Mouse (Mus musculus) thymus, postnatal 36 days (tissue): ENCODE data around the gene Crtac1.

Source experiments
- DNase-seq, 2 experiments: peaks; one replicate each; pipeline ENCODE4 v3.0.0; 2022; ENCODE audit warnings: mixed read lengths in 2 of 2

Gene Crtac1

GRCm38 (mm10) chr19:42415042-42415441 is 16.5 kb downstream of the Crtac1 start:
- no peak for DNase-seq

GRCm38 (mm10) chr19:42409856-42410255 is 21.7 kb downstream of the Crtac1 start:
- no peak for DNase-seq

- DNase-seq = no peak
Measured at GRCm38 (mm10) chr19:42409226-42409625, 22.4 kb downstream of the Crtac1 start.

GRCm38 (mm10) chr19:42404364-42404763 is 27.2 kb downstream of the Crtac1 start:
- no peak for DNase-seq

GRCm38 (mm10) chr19:42399974-42400373 is 31.6 kb downstream of the Crtac1 start:
- DNase-seq = no peak

- DNase-seq = no peak
Measured at GRCm38 (mm10) chr19:42397281-42397680, 34.3 kb downstream of the Crtac1 start.

- no peak for DNase-seq
Measured at GRCm38 (mm10) chr19:42394848-42395534, 36.6 kb downstream of the Crtac1 start.

GRCm38 (mm10) chr19:42393920-42394319 is 37.7 kb downstream of the Crtac1 start:
- DNase-seq = no peak

GRCm38 (mm10) chr19:42392094-42392493 is 39.5 kb downstream of the Crtac1 start:
- DNase-seq = no peak

GRCm38 (mm10) chr19:42389574-42389973 is 42.0 kb downstream of the Crtac1 start:
- no peak for DNase-seq

GRCm38 (mm10) chr19:42384981-42385598 is 46.5 kb downstream of the Crtac1 start:
- no peak for DNase-seq

- DNase-seq = no peak
Measured at GRCm38 (mm10) chr19:42380981-42381373, 50.6 kb downstream of the Crtac1 start.

- no peak for DNase-seq
Measured at GRCm38 (mm10) chr19:42380321-42380980, 51.1 kb downstream of the Crtac1 start.

GRCm38 (mm10) chr19:42379798-42380197 is 51.8 kb downstream of the Crtac1 start:
- DNase-seq = no peak

GRCm38 (mm10) chr19:42377206-42377605 is 54.4 kb downstream of the Crtac1 start:
- no peak for DNase-seq

GRCm38 (mm10) chr19:42363551-42363950 is 68.0 kb downstream of the Crtac1 start:
- DNase-seq = no peak

- DNase-seq = no peak
Measured at GRCm38 (mm10) chr19:42358406-42358805, 73.2 kb downstream of the Crtac1 start.

- DNase-seq = no peak
Measured at GRCm38 (mm10) chr19:42356854-42357253, 74.7 kb downstream of the Crtac1 start.

- DNase-seq = no peak
Measured at GRCm38 (mm10) chr19:42355476-42355875, 76.1 kb downstream of the Crtac1 start.

GRCm38 (mm10) chr19:42341183-42341582 is 90.4 kb downstream of the Crtac1 start:
- DNase-seq = no peak

GRCm38 (mm10) chr19:42332081-42332736 is 99.4 kb downstream of the Crtac1 start:
- no peak for DNase-seq

- DNase-seq = no peak
Measured at GRCm38 (mm10) chr19:42331446-42331845, 100.1 kb downstream of the Crtac1 start.

- no peak for DNase-seq
Measured at GRCm38 (mm10) chr19:42328160-42328559, 103.4 kb downstream of the Crtac1 start.

- DNase-seq = no peak
Measured at GRCm38 (mm10) chr19:42325894-42326293, 105.7 kb downstream of the Crtac1 start.
